Mouse (Mus musculus): ENCODE data around the gene Uox. TPM values are rescaled to one million over a fixed set of nuclear protein-coding genes. Genes with fewer than 3 reads are reported as not detected.
A peak's percentile ranks its signal among the peaks of the same experiment; 100 is the strongest.

Gene Uox
- polyA plus RNA-seq, 1 experiment: not detected

DNA sequence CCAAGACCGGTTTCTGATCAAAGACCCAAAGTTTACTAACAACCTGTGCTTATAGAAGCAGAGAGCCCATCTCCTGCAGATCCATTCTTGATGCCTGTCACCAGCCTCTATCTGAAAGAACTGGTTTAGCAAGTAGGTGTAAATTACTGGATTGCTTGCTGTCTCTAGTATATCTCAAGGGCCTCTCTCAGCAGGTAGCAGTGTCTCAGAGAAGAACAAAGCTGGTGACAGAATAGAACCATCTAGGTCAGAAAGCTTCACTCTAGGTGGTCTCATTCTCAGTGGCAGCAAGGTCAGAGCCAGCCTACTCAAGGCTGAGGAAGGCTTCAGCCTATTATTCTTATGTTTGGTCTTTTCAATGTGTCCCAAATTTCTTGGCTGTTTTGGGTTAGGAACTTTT, 26.6 kb upstream of the Uox start:
- Histone ChIP-seq H3K4me3 (ENCODE audit: extremely low read depth, insufficient read depth, insufficient read length) (no peak overlapping the region), H3K27me3 (ENCODE audit: control insufficient read depth, insufficient read depth, low read length) (no peaks in the 10 kb centered on the region), H3K36me3 (ENCODE audit: control insufficient read depth, insufficient read depth, low read length) (no peaks in the 10 kb centered on the region), H3K27ac (ENCODE audit: insufficient read depth, low read length) (no peak overlapping the region), H3K4me1 (ENCODE audit: control insufficient read depth, insufficient read depth, insufficient read length) (no peaks in the 10 kb centered on the region)
- TF ChIP-seq CTCF (IDR thresholded peaks at IDR 0.05; ENCODE audit: extremely low read depth, insufficient read depth, insufficient read length, insufficient replicate concordance): no peak
- TF ChIP-seq POLR2A (IDR thresholded peaks at IDR 0.05; ENCODE audit: low read depth, low read length): no peak
- DNase-seq (ENCODE audit: low read depth in 1 of 2, low spot score in 2 of 2): no peak
- WGBS: 60% methylated on average over 1 of the region's 1 CpGs

DNA sequence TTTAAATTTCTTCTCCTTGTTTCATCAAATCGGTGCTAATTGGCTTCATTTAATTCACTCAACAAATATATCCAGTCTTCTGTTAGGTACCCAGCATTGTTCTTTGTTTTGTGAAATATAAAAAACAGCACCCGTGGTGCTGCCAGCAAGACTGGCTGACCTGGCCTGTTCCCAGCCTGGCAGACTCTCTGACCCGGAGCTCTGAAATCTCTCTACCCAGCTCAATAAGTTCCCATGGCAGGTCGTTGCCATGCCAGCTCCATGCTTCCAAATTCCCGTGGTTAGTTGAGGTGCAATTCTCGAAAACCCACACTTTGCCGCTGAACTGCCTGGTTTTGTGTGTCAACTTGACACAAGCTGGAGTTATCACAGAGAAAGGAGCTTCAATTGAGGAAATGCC, 15.4 kb upstream of the Uox start:
- no peak for TF ChIP-seq POLR2A (IDR thresholded peaks at IDR 0.05; ENCODE audit: low read depth, low read length)
- no peak for TF ChIP-seq CTCF (IDR thresholded peaks at IDR 0.05; ENCODE audit: extremely low read depth, insufficient read depth, insufficient read length, insufficient replicate concordance)
- Histone ChIP-seq H3K27ac (ENCODE audit: insufficient read depth, low read length) (no peak overlapping the region), H3K27me3 (ENCODE audit: control insufficient read depth, insufficient read depth, low read length) (no peaks in the 10 kb centered on the region), H3K4me3 (ENCODE audit: extremely low read depth, insufficient read depth, insufficient read length) (no peak overlapping the region), H3K4me1 (ENCODE audit: control insufficient read depth, insufficient read depth, insufficient read length) (no peaks in the 10 kb centered on the region), H3K36me3 (ENCODE audit: control insufficient read depth, insufficient read depth, low read length) (no peaks in the 10 kb centered on the region)
- DNase-seq (ENCODE audit: low read depth in 1 of 2, low spot score in 2 of 2): no peak
- WGBS: 89% methylated on average over 7 of the region's 7 CpGs

DNA sequence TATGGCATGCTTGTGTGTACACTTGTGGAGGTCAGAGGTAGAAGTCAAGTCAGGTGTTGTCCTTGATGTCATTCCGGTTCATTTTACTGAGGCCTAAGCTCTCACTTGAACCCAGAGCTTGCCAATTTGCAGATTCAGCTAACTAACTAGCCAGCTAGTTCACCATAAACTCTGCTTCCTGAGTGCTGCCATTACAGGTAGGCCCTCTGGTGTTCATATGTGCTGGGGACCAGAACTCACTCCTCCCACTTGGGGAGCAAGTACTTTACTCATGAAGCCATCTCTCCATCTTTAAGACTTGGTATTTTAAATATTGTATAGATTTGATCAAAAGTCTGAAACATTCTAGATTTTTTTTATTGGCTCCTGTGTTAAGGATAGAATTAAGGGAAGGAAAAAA, 13.7 kb upstream of the Uox start:
- Histone ChIP-seq H3K4me3 (ENCODE audit: extremely low read depth, insufficient read depth, insufficient read length) (no peak overlapping the region), H3K27me3 (ENCODE audit: control insufficient read depth, insufficient read depth, low read length) (no peaks in the 10 kb centered on the region), H3K36me3 (ENCODE audit: control insufficient read depth, insufficient read depth, low read length) (no peaks in the 10 kb centered on the region), H3K4me1 (ENCODE audit: control insufficient read depth, insufficient read depth, insufficient read length) (no peaks in the 10 kb centered on the region), H3K27ac (ENCODE audit: insufficient read depth, low read length) (no peak overlapping the region)
- WGBS: 89% methylated on average over 1 of the region's 1 CpGs
- TF ChIP-seq POLR2A (IDR thresholded peaks at IDR 0.05; ENCODE audit: low read depth, low read length) (no peak), CTCF (IDR thresholded peaks at IDR 0.05; ENCODE audit: extremely low read depth, insufficient read depth, insufficient read length, insufficient replicate concordance) (no peak)
- DNase-seq (ENCODE audit: low read depth in 1 of 2, low spot score in 2 of 2): no peak

DNA sequence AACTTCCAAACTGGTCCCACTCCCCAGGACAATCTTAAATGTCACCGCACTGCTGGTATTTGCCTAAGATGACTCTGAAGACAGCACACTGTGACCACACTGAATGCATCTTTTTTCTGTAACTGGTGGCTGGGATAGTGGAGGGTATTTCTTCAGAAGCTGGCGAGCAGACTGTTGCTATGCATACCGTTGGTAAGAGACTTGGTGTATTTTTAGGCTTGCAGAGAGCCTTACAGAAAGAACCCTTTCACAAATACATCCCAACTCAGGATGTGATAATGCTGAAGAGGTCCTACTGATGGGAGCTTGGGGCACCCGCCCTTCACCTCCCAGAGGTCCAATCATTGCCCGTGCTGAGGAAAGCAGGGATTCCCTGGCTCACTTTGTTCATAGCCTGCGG, 12.7 kb upstream of the Uox start:
- H3K4me1 ChIP-seq (ENCODE audit: control insufficient read depth, insufficient read depth, insufficient read length): no peaks in the 10 kb centered on the region
- no peak for TF ChIP-seq POLR2A (IDR thresholded peaks at IDR 0.05; ENCODE audit: low read depth, low read length)
- no peak for TF ChIP-seq CTCF (IDR thresholded peaks at IDR 0.05; ENCODE audit: extremely low read depth, insufficient read depth, insufficient read length, insufficient replicate concordance)
- 89% methylated on average over 6 of the region's 6 CpGs for WGBS
- no peaks in the 10 kb centered on the region for H3K36me3 ChIP-seq (ENCODE audit: control insufficient read depth, insufficient read depth, low read length)
- no peaks in the 10 kb centered on the region for H3K27me3 ChIP-seq (ENCODE audit: control insufficient read depth, insufficient read depth, low read length)
- no peak overlapping the region for H3K27ac ChIP-seq (ENCODE audit: insufficient read depth, low read length)
- no peak overlapping the region for H3K4me3 ChIP-seq (ENCODE audit: extremely low read depth, insufficient read depth, insufficient read length)
- DNase-seq (ENCODE audit: low read depth in 1 of 2, low spot score in 2 of 2): no peak

DNA sequence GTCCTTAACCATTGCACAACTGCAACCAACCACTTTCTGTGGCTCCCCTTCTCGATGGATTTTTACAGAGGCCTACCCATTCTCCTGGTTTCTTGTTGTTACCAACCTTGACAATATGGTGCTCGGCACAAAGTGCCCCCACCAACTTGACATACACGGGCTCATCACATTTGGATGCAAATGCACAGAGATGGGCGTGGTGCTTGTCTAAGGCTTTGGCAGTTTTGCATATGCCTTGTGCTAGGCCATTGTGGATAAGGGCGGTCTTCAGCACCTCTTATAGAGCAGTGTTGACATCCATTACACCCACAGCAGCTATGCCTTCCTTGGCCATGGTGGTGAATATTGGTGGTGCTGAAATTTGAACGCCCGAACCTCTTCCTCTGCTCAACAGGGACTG, 7.3 kb upstream of the Uox start:
- H3K4me1 ChIP-seq (ENCODE audit: control insufficient read depth, insufficient read depth, insufficient read length): no peaks in the 10 kb centered on the region
- H3K4me3 ChIP-seq (ENCODE audit: extremely low read depth, insufficient read depth, insufficient read length): no peak overlapping the region
- no peaks in the 10 kb centered on the region for H3K27me3 ChIP-seq (ENCODE audit: control insufficient read depth, insufficient read depth, low read length)
- DNase-seq (ENCODE audit: low read depth in 1 of 2, low spot score in 2 of 2): no peak
- no peak for TF ChIP-seq CTCF (IDR thresholded peaks at IDR 0.05; ENCODE audit: extremely low read depth, insufficient read depth, insufficient read length, insufficient replicate concordance)
- TF ChIP-seq POLR2A (IDR thresholded peaks at IDR 0.05; ENCODE audit: low read depth, low read length): no peak
- WGBS: 93% methylated on average over 7 of the region's 7 CpGs
- no peak overlapping the region for H3K27ac ChIP-seq (ENCODE audit: insufficient read depth, low read length)
- no peaks in the 10 kb centered on the region for H3K36me3 ChIP-seq (ENCODE audit: control insufficient read depth, insufficient read depth, low read length)

DNA sequence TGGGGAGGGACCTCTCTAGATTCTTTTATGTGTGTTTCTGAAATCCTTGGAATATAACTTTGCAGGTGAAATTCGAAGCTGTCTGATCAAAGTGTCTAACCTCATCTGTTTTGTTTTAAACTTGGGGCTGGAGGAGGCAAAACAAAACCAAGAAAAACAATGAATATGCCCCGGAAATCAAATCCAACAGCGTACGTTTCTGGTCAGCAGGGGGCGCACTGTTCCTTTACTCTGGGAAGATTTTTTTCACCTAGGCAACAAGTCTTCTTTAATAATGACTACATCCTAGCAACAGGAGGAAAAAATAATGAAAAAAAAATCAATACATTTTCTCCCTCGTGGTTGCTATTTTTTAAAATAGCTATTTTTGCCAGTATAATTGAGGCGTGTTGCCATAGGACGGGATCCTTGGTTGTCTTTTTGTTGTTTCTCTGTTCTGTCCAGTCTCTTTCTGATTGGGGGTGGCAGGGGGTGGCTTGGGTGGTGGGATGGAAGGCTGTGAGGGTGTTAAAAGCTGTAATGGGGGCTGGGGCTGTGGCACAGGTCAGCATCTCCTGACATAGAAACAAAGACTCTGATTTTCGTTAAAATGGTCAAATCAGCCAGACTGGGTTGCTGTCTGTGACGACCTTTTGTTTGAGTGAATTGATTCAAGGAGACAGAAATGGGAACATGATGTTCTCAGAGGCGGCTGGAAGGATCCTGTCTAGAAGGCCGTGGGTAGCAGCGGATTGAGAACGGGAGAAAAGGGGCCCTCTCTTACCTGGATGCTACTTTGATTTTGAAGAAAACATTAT, 5.8 kb upstream of the Uox start:
- no peaks in the 10 kb centered on the region for H3K4me1 ChIP-seq (ENCODE audit: control insufficient read depth, insufficient read depth, insufficient read length)
- DNase-seq (ENCODE audit: low read depth in 1 of 2, low spot score in 2 of 2): peak; percentile 51 to 56
- H3K27ac ChIP-seq (ENCODE audit: insufficient read depth, low read length): no peak overlapping the region
- 47% methylated on average over 14 of the region's 14 CpGs for WGBS
- TF ChIP-seq CTCF (IDR thresholded peaks at IDR 0.05; ENCODE audit: extremely low read depth, insufficient read depth, insufficient read length, insufficient replicate concordance) (peak; percentile 48; the same call in 1 of the 2 replicates), POLR2A (IDR thresholded peaks at IDR 0.05; ENCODE audit: low read depth, low read length) (no peak)
- no peaks in the 10 kb centered on the region for H3K36me3 ChIP-seq (ENCODE audit: control insufficient read depth, insufficient read depth, low read length)
- no peaks in the 10 kb centered on the region for H3K27me3 ChIP-seq (ENCODE audit: control insufficient read depth, insufficient read depth, low read length)
- no peak overlapping the region for H3K4me3 ChIP-seq (ENCODE audit: extremely low read depth, insufficient read depth, insufficient read length)

DNA sequence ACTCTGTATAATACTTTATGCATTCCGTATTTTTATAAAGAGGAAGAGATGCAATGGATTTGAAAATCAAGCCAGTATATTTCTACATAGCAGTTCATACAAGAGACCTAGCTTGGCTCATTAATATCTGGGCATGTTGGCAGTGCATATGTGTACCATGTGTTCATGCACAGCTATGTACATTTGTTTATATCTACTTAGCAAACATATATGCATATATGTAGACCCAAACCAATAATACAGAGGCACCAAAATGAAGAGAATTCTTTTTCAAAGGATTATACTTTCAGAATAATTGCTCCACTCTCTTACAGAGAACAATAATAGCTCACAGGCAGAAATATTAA, 5.2 kb upstream of the Uox start:
- no peak for DNase-seq (ENCODE audit: low read depth in 1 of 2, low spot score in 2 of 2)
- TF ChIP-seq POLR2A (IDR thresholded peaks at IDR 0.05; ENCODE audit: low read depth, low read length) (no peak), CTCF (IDR thresholded peaks at IDR 0.05; ENCODE audit: extremely low read depth, insufficient read depth, insufficient read length, insufficient replicate concordance) (no peak)
- 90% methylated on average over 1 of the region's 1 CpGs for WGBS
- no peaks in the 10 kb centered on the region for H3K27me3 ChIP-seq (ENCODE audit: control insufficient read depth, insufficient read depth, low read length)
- no peaks in the 10 kb centered on the region for H3K4me1 ChIP-seq (ENCODE audit: control insufficient read depth, insufficient read depth, insufficient read length)
- H3K4me3 ChIP-seq (ENCODE audit: extremely low read depth, insufficient read depth, insufficient read length): no peak overlapping the region
- H3K27ac ChIP-seq (ENCODE audit: insufficient read depth, low read length): no peak overlapping the region
- no peaks in the 10 kb centered on the region for H3K36me3 ChIP-seq (ENCODE audit: control insufficient read depth, insufficient read depth, low read length)
